Mouse (Mus musculus): ENCODE measurements at regions not wholly inside any gene's neighbourhood (a gene's known extent, or its start where the extent isn't known, plus 50 kb on each side); places are given as distances from the start of the nearest gene placed in this dataset.

DNA sequence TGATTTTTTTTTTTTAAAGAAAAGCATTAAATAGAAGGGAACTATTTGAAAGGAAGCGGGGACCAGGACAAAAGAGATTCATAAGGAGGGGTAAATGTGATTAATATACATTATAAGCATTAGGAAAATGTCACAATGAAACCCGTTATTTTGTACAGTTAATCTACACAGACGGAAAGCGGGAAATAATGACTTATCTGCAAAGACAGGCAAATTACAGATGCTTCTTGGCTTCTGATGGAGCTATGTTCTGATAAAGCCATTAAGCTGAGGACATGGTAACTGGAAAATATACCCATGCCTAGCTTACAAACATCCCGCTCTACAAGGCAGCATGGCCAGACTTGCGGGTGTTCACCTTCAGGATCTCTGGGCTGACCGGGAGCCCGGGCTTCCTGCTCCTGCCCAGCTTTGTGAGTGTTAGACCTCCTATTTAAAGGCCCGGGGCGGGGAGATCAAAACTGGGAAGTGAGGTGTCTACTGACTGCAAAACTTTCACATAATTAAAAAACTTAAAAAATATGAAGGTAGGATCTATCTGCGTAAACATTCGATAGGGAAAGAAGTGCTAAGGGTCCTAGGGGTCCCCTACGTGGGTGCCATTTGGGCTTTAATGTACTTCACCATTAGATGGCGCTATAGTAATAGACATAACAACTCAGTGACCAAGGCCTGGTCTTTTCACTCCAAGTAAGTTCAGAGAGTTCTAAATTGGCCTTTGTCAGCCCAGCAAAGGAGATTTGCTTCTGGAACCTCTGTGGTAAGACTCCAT, 55.5 kb upstream of the Ahctf1 start:
- TF ChIP-seq POLR2A (IDR thresholded peaks at IDR 0.05; ENCODE audit: extremely low read depth, insufficient read depth, low read length) (no peak), CTCF (IDR thresholded peaks at IDR 0.05; ENCODE audit: extremely low read depth, insufficient read depth, low read length) (peak; percentile 54)
